Mouse (Mus musculus) megakaryocyte, embryonic 14.5 days (primary cell): Measurements from ENCODE around the gene Hoxb2.

ENCODE experiments used
- FLI1 ChIP-seq: IDR thresholded peaks from 2 replicates; pipeline ENCODE4 v1.6.1; 2012; ENCODE audit warnings: low read length, inconsistent platforms, mixed read lengths
- GATA1 ChIP-seq: IDR thresholded peaks from 3 replicates; pipeline ENCODE4 v1.6.1; 2012; ENCODE audit warnings: mixed read lengths, low read length, inconsistent platforms, borderline replicate concordance

- TF ChIP-seq FLI1 (no peak), GATA1 (no peak)
These were observed 3.6 kb downstream of the Hoxb2 start for GRCm38 (mm10) chr11:96353939-96354338.
